Comparison of ENCODE assay signal across 9 mouse cellular contexts in the genomic region with DNA sequence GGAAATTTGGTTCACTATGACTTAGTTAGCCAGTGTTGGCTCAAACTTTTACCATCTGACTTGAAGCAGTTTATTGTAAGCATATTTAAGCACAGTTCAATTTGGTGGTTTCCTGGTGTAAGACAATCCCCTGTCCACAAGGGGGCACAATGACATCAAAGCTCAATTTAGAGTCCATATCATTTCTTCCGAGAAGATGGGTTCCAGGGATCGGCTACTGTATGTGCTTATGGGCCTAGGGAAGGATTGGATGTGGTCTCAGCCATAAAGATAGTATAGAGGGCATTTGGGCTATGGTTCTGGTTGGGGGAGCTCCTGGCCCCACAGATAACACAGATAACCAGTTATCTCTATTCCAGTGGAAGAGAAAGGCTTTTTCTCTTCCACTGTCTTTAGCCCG. TPM values are rescaled to one million over a fixed set of nuclear protein-coding genes. Genes with fewer than 3 reads are reported as not detected.
DNase-seq lines count a peak whose midpoint lies in the region; ATAC-seq and TF ChIP-seq lines count a peak whose summit lies in the region.
"Had no signal": no experiment of that assay in that cellular context is flagged by ENCODE, and none has a peak within 500 bp of the region (broad histone marks: within the 10 kb centered on the region; RNA-seq: fewer than 3 reads in every experiment).

No protein-coding gene starts in this region.

- H3K4me2 ChIP-seq in liver, embryonic 16.5 days (ENCODE audit: low read depth, low read length) = no peak overlapping the region

- no peaks in the 10 kb centered on the region for H3K36me3 ChIP-seq in liver, embryonic 16.5 days (ENCODE audit: control insufficient read depth, insufficient read depth)

- H3K27me3 ChIP-seq in liver, embryonic 16.5 days (ENCODE audit: control insufficient read depth, insufficient read depth, low read depth, low read length) = no peaks in the 10 kb centered on the region

- no peak for TF ChIP-seq POLR2A in lung, adult 2 months (IDR thresholded peaks at IDR 0.05; ENCODE audit: borderline replicate concordance, extremely low read depth, low read depth, low read length)

- H3K4me3 ChIP-seq in lung, adult 2 months (replicated peaks; ENCODE audit: extremely low read depth, low read depth, low read length) = no peak overlapping the region
- no peak overlapping the region for H3K4me3 ChIP-seq in liver, embryonic 16.5 days (ENCODE audit: low read depth, low read length)

- 48% methylated on average over 3 of the region's 3 CpGs for WGBS in lung, adult 2 months
- WGBS in liver, embryonic 16.5 days (ENCODE audit: insufficient replicate concordance) = 34% methylated on average over 3 of the region's 3 CpGs

- no peaks in the 10 kb centered on the region for H3K4me1 ChIP-seq in lung, adult 2 months (ENCODE audit: control insufficient read depth, insufficient read depth, low read length)
- H3K4me1 ChIP-seq in liver, embryonic 16.5 days (ENCODE audit: control insufficient read depth, low read depth, low read length) = peaks cover 4% of the 10 kb centered on the region

- peak; percentile 26; the same call in 1 of the 2 replicates for TF ChIP-seq CTCF in lung, adult 2 months (IDR thresholded peaks at IDR 0.05; ENCODE audit: insufficient read depth, low read length)

- H3K27ac ChIP-seq in liver, embryonic 16.5 days (ENCODE audit: low read length) = no peak overlapping the region

- peak; percentile 13 to 25 for DNase-seq in cerebellum, adult 18-20 months
- no peak for DNase-seq in cerebellum, adult 9-10 months
- DNase-seq in lung, adult 2 months = no peak
- DNase-seq in lung, postnatal 4 days = no peak
- peak; percentile 42 for DNase-seq in c-Kit-negative CD71-positive TER-119-positive erythroid progenitor cells, embryonic 14.5 days (ENCODE audit: low read depth, low spot score)
- no peak for DNase-seq in adrenal gland, adult 8-10 months
- no peak for DNase-seq in kidney, postnatal 14 days

- H3K9ac ChIP-seq in liver, embryonic 16.5 days (ENCODE audit: low read depth, low read length) = no peak overlapping the region

- peak; percentile 52; the same call in 1 of the 2 replicates for ATAC-seq in liver, embryonic 16.5 days (ENCODE audit: low read depth)

- H3K9me3 ChIP-seq in liver, embryonic 16.5 days (replicated peaks; ENCODE audit: control insufficient read depth, low read length) = no peaks in the 10 kb centered on the region

RNA-seq across cellular contexts. Expression of a gene that starts 18.0 kb away (rescaled TPM):
- 0.14 TPM in 1 of 2 replicates, not detected in the other for polyA plus RNA-seq in lung, adult 2 months (2012; rRNA removed)
- 89.7 and 110 TPM in 2 replicates for polyA plus RNA-seq in liver, embryonic 16.5 days (2015; fragmentation: Nextera tagmentation; extraction: Ambion mirVana)
- total RNA-seq in adrenal gland, adult 8-10 months (2022) = not detected
- total RNA-seq: heart, postnatal 10 days had no signal

RNA-seq across cellular contexts. Expression of a gene that starts 26.5 kb away (rescaled TPM):
- polyA plus RNA-seq in lung, adult 2 months (2012; rRNA removed) = 39.8 and 53.1 TPM in 2 replicates
- polyA plus RNA-seq in liver, embryonic 16.5 days (2015; fragmentation: Nextera tagmentation; extraction: Ambion mirVana) = 3.2 and 3.6 TPM in 2 replicates
- 10 to 100 TPM; 77.7 to 87.8 (median 80.6) TPM for total RNA-seq in adrenal gland, adult 8-10 months (2022)

RNA-seq across cellular contexts. Expression of a gene that starts 50.9 kb away (rescaled TPM):
- 51.1 and 61.6 TPM in 2 replicates for polyA plus RNA-seq in lung, adult 2 months (2012; rRNA removed)
- 62.1 and 67.1 TPM in 2 replicates for polyA plus RNA-seq in liver, embryonic 16.5 days (2015; fragmentation: Nextera tagmentation; extraction: Ambion mirVana)
- total RNA-seq in adrenal gland, adult 8-10 months (2022) = 10 to 100 TPM; 50.5 to 60.0 (median 58.2) TPM

Comparison
In these comparisons a context has a peak if more than half of its experiments do, and no peak if none do; other contexts are left out.
1. DNase-seq: peak in cerebellum, adult 18-20 months (2 of 2) and c-Kit-negative CD71-positive TER-119-positive erythroid progenitor cells, embryonic 14.5 days (single experiment); none in cerebellum, adult 9-10 months (single experiment), lung, adult 2 months (single experiment), lung, postnatal 4 days (0 of 2), adrenal gland, adult 8-10 months (single experiment) and kidney, postnatal 14 days (single experiment).
2. RNA of a gene that starts 18.0 kb away (polyA plus RNA-seq): 89.7 to 110 TPM in liver, embryonic 16.5 days; 0.14 TPM in lung, adult 2 months; every median in the first group is over 10 times any median in the second.